Mouse (Mus musculus) right cerebral cortex, postnatal 25 days (tissue): ENCODE results near the gene Pip5k1c.

Source experiments
- DNase-seq: peaks from one replicate; pipeline ENCODE4 v3.0.0; 2022

The Pip5k1c gene

GRCm38 (mm10) chr10:81292554-81293333 lies at the start of gene Pip5k1c:
Gene Pip5k1c, plus strand, starts transcription at chr10:81292963.
- DNase-seq = peak; percentile 99

DNA sequence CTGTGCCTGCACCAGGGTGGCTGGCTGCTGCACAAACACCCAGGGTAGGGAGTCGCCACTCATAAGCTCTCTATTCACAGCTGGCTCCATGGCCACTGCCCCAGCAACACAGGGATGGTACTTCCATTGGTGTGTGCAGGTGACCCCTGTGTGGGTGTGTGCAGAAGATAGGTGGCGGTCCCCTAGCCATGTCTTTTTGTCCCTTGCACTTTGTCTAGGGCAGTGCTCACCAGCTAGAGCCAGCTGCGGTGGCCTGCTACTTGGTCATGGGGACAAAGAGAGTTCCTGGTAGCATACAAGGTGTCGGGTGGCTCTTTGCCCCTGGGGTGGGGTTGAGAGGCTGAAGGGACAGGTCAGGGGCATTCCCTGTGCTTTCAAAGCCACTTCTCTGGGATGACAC lies 48.6 kb upstream of the Pip5k1c start:
- no peak for DNase-seq

GRCm38 (mm10) chr10:81244595-81244994 lies 48.2 kb upstream of the Pip5k1c start:
- peak; percentile 78 for DNase-seq

DNA sequence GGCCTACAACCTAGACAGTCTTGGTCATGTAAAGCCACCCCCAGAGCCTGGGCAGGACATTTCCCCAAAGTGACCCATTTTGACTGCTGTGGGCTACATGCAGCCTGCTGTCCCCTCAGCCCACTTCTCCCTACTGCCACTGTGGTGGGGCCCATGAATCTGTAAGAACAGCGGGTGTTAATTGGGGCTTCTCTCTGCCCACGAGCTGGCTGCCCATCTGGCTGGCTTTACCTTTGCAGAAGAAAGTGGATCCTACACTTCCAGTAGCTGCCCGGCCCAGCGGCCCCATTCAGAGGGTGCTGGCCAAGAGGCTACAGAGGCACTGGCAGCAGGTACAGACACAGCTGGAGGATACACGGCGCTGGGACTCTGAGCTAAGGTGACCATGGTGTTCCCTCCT lies 47.6 kb upstream of the Pip5k1c start:
- no peak for DNase-seq

GRCm38 (mm10) chr10:81247804-81248203 lies 45.0 kb upstream of the Pip5k1c start:
- no peak for DNase-seq

GRCm38 (mm10) chr10:81249442-81249841 lies 43.3 kb upstream of the Pip5k1c start:
- no peak for DNase-seq

DNA sequence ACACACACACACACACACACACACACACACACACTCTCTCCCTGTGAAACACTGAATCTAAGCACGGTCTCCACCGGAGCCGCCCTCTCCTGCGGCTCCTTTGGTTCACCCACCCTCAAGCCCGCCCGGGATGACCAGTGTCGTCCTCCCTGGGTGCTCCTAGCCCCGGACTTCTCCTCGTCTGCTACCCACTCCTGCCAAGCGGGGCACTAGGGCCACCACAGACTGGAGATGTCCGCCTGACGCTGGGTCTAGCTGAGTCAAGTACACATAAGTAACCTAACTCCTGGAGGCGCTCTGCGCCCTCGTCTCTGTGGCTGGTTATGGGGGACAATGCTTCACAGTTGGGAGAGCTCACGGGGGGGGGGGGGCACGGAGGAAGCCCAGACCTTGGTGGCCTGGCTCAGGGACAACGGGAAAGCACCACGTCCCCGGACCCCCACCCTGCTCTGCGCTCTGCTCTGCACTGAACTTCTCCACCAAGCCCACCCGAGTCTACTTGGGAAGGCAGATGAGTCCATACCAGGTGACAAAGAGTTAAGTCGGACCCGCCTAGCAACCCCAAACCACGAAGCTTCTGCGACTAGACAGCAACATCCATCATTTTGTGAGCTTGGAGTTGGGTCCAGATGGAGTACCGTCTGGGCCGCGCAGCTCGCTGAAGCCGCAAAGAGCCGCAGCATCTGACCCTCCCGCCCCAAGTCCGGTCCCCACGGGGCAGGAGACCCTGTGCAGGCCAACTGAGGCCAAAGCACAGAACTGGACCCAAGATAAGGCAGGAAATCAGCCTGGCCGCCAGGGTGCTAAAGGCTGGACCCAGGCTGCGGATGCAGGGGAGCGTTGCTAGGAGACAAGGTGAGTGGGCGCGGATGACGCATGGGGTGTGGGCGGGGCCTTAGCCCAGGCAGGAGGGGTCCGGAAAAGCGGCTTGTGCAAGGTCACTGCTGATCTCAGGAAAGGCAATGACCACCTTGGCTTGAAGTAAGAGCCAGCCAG lies 40.0 kb upstream of the Pip5k1c start, which contains the start of gene Matk:
Matk (plus strand) TSS at position 512 of the 996 bp plus-strand sequence.
- DNase-seq = peak; percentile 91

GRCm38 (mm10) chr10:81254886-81255285 lies 37.9 kb upstream of the Pip5k1c start:
- DNase-seq = no peak

GRCm38 (mm10) chr10:81257158-81258039 lies 35.4 kb upstream of the Pip5k1c start:
- peak; percentile 70 for DNase-seq

- DNase-seq = peak; percentile 40
Measured at GRCm38 (mm10) chr10:81259225-81259884, 33.4 kb upstream of the Pip5k1c start.

DNA sequence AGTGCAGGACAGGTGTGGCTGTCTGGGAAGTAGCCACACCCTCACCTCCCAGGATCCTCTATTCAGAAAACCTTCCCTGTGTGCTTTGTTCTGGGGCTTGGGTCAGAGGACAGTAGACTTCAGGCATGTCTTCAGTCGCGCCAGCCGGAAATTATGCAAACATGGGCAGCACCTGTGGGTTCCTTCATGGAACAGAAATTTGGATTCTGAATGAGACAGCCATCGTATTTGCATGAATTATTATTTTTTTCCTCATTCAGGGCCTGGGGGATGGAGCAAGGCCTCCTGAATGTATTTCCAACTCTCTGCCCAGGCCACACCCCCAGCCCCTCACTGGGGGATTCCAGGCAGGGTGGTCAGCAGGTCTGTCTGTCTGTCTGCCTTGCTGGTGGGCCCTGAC lies 31.7 kb upstream of the Pip5k1c start:
- DNase-seq = no peak

DNA sequence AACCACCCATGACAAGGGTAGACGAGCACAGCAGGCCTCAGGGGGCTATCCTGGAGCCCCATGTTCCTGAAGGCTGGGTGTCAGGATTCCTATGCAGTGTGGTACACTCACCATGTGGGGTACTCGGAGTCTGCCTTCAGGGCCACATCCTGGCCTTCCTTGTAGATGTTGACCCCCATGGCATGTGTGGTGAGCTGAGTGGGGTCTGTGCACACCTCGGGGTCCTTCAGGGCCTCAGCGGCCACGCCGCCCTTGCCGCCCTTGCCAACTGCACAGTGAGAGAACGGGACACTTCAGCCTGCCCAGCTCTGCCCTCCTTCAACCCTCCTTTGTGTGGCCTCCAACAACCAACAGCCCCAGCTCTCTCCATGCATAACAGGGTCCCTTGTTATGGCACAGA lies 27.2 kb upstream of the Pip5k1c start:
- no peak for DNase-seq

GRCm38 (mm10) chr10:81266211-81267105 lies 26.3 kb upstream of the Pip5k1c start, which contains the start of the genes Mrpl54 and Apba3:
Gene Mrpl54, minus strand, starts transcription at chr10:81266934.
Gene Apba3, plus strand, starts transcription at chr10:81266960.
- DNase-seq = peak; percentile 96

- peak; percentile 81 for DNase-seq
Measured at GRCm38 (mm10) chr10:81268056-81268455, 24.7 kb upstream of the Pip5k1c start.

DNA sequence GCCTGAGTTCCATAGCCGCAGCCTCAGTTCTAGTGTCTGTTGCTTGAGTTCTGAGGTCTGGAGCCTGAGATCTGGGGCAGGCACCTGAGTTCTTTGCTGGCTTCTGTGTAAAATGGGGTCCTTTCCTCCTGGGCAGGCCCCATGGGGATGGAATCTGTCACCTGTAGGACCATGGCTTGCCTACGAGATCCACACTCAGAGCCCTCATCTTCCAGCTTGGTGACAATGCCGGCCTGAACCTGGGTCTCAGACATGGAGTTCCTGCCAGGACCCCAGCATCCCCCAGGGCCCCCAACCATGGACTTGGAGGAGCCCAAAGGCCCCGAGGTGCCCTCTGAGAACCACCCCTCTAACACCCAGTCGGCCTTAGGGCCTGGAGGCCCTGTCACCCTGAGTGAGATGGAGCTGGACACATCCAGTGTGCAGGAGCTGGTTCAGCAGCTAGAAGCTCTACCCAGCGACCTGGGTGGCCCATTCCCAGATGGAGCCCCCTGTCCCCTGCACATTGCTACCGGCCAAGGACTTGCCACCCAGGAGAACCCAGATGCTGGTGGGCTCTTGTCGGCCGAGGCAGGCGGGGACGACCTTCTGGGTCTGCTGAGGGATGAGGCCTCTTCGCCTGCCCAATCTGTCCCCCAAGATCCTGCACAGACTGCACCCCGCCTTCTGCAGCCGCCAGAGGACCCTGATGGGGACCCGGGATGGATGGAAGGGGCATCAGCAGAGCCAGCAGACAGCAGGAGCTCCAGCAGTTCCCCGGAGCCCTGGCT lies 23.9 kb upstream of the Pip5k1c start:
- DNase-seq = no peak

GRCm38 (mm10) chr10:81272356-81272755 lies 20.4 kb upstream of the Pip5k1c start:
- DNase-seq = no peak

GRCm38 (mm10) chr10:81273842-81274241 lies 18.9 kb upstream of the Pip5k1c start:
- DNase-seq = no peak

GRCm38 (mm10) chr10:81277676-81278075 lies 15.1 kb upstream of the Pip5k1c start:
- no peak for DNase-seq

GRCm38 (mm10) chr10:81279496-81279895 lies 13.3 kb upstream of the Pip5k1c start:
- no peak for DNase-seq

- DNase-seq = no peak
Measured at GRCm38 (mm10) chr10:81284189-81284588, 8.6 kb upstream of the Pip5k1c start.
